Mouse (Mus musculus) heart, postnatal 0 days (tissue): Measurements from ENCODE around the gene D630045J12Rik.

Source experiments
- CTCF ChIP-seq: IDR thresholded peaks from 2 replicates; pipeline ENCODE4 v1.5.1; 2016; ENCODE audit warnings: antibody characterized with exemption, control low read depth, low read depth
- EP300 ChIP-seq: IDR thresholded peaks from 2 replicates; pipeline ENCODE4 v1.6.1; 2016; ENCODE audit warnings: antibody characterized with exemption, low read depth

GRCm38 (mm10) chr6:38256793-38257192 lies 3.0 kb upstream of the D630045J12Rik start:
- TF ChIP-seq EP300 (no peak), CTCF (no peak)
